Mouse (Mus musculus) left cerebral cortex, adult 2 months (tissue): Measurements from ENCODE around the gene Crybb2. TPM values are rescaled to one million over a fixed set of nuclear protein-coding genes. Genes with fewer than 3 reads are reported as not detected.
A peak's percentile ranks its signal among the peaks of the same experiment; 100 is the strongest.

Experiments
- DNase-seq, 2 experiments: peaks; one replicate each; pipeline ENCODE4 v3.0.0; 2021 to 2022; ENCODE audit warnings: low spot score in 2 of 2, mixed read lengths in 1 of 2; ENCODE audit errors: extremely low spot score in 1 of 2
- H3K27ac ChIP-seq: fragments of 200-600 bp; 2 replicates; pipeline ENCODE4 v1.8.1; 2022
- H3K4me3 ChIP-seq: fragments of 200-600 bp; 2 replicates; pipeline ENCODE4 v1.8.1; 2022
- CTCF ChIP-seq: fragments of 200-600 bp; IDR thresholded peaks from 2 replicates; pipeline ENCODE4 v1.8.1; 2022; ENCODE audit warnings: antibody characterized with exemption, mild to moderate bottlenecking, moderate library complexity
- intact Hi-C: fragments of 180-260 bp; cut with DNase I; formaldehyde crosslinking; loops from one replicate; pipeline ENCODE4 v1.15.1; 2025
- total RNA-seq, 2 experiments: library from RNA; stranded (reverse); gene quantifications; 2 replicates each; pipeline ENCODE4 v1.2.3; 2021

Crybb2 gene
- total RNA-seq, 2 experiments from 2014 or later = not detected

DNA sequence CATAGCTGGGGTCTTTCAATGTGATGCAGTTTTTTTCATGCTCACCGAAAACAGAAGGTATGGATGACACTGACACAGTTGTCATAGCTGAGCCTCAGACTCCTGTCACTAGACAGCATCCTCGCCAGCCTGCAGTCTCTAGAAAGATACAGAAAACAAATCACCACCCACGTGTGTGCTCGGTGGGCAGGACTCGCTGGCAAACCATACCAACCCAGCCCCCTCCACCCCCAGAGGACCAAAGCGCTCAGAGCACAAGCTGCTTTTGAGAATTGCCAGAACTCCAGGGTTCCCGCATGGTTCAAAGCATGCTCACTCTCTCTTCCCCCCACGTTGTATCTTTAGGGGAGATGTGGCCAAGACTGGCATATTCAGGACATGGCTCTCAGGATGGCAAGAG lies 51.7 kb downstream of the Crybb2 start:
- H3K27ac ChIP-seq = peak overlapping the region; percentile 55; the same call in 1 of the 2 replicates
- intact Hi-C loops = loop anchor here (2.0 to 5.0 kb wide), 2 partner anchors 17 to 86 kb away; no protein-coding TSS in a partner anchor
- no peak for TF ChIP-seq CTCF
- H3K4me3 ChIP-seq = no peak overlapping the region
- DNase-seq = peak; percentile 56 to 58

- TF ChIP-seq CTCF = no peak
- intact Hi-C loops = loop anchor here (5.0 kb wide), 1 partner anchor 85 kb away; no protein-coding TSS in a partner anchor
Observed at GRCm38 (mm10) chr5:113017004-113017403, 52.9 kb downstream of the Crybb2 start.

DNA sequence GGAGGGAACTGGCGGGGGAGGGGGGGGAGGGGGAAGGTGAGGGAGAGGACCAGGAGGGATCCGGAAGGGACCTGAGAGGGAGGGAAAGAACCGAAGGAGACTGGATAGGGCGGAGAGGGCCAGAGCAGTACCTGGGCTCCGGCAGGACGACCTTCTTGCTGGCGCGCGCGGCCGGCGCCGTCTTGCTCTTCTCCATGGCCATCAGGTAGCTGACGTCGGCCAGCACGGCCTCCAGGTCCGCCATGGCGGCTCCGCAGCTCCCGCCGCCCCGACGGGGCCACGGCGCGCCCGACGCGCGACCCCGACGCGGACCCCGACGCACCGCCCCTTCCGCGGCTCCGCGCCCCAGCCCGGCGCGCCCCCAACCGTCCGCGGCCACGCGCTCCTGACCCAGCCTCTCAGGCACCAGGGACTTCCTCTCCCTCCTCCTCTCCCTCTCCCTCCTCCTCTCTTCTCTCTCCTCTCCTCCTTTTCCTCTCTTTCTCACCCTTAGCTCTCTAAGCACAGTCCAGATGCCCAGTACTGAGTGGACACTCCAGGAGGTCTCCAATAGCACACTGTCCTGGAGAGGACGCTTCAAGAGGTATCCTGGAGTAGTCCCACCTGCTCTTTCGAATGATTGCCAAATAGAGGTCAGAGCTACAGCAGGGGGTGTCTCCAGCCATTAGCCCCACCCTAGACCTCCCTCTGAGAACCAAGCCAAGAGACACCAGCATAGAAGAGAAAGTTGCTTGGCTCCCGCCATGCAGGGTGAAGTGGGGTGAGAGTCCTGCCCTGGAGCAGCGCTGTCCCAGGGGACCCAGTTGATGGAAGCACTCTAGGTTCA lies 54.5 kb downstream of the Crybb2 start, which contains the start of gene Grk3:
Gene Grk3, minus strand, starts transcription at position 556 of the 826 bp plus-strand sequence.
- Histone ChIP-seq H3K4me3 (peak within 1 kb of the TSS; percentile 73), H3K27ac (peak within 1 kb of the TSS; percentile 91)
- no peak for TF ChIP-seq CTCF
- intact Hi-C loops = loop anchor here (2.0 to 5.0 kb wide), 2 partner anchors 33 to 83 kb away; no protein-coding TSS in a partner anchor
- peak; percentile 74 to 77 for DNase-seq

More at GRCm38 (mm10) chr5:113017004-113017403, 52.9 kb downstream of the Crybb2 start:
- no peak overlapping the region for H3K4me3 ChIP-seq
- DNase-seq = no peak
- H3K27ac ChIP-seq = no peak overlapping the region

DNA sequence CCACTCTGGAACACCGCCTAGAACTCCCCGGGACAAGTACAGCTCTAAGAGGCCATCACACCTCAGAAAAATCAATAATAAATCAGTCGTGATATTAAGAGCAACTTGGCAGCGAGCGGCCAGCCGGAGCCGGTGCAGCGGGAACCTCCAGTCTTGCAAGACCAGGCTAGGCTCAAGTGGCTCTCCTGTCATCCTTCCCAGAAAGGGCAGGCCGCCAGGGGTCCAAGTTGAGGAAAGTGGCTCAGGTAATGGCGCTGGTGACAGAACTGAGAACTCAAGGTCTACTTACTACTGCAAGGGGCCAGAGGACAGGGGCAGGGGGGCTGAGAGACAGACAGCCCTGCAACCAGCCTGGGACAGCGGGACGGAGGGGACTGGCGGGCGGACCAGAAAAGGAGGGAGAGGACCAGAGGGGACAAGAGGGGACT lies 55.1 kb downstream of the Crybb2 start:
- Histone ChIP-seq H3K4me3 (peak overlapping the region; percentile 73), H3K27ac (peak overlapping the region; percentile 91)
- intact Hi-C loops = loop anchor here (2.0 to 5.0 kb wide), 2 partner anchors 34 to 83 kb away; no protein-coding TSS in a partner anchor
- no peak for TF ChIP-seq CTCF
- no peak for DNase-seq

DNA sequence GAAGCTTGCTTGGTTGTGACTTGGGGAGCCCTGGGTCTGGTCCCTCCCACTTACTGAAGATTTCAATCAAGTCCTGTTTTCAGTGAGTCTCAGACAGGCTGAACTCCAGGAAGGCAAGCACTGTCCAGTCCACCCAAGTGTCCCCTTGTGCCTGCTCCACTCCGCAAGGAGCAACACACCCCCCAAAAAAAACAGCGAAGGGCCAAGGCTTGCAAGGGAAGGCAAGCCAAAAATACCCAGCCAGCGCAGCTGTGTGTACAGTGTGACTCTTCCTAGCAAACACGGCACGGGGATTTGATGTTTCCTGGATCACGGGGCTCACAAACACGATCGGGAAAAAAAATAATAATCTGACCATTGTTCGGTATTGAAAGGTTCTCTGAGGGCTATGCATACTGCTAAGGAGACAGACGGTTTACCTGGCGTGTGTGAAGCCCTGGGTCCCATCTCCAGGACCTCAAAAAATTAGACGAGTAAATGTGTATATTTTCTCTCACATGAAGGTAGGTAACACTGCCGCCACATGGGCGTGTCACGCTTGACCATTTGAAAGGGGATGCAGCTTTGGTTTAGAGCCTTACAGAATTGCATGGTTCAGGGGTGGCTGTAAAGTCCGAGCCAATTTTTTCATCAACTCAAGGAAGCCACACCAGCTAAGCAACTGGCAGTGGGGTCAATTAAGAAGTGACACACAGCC lies 55.7 kb downstream of the Crybb2 start:
- DNase-seq = no peak
- H3K4me3 ChIP-seq = peak overlapping the region; percentile 73
- H3K27ac ChIP-seq = peak overlapping the region; percentile 91
- peak; percentile 0; the same call in 1 of the 2 replicates for TF ChIP-seq CTCF
- intact Hi-C loops = loop anchor here (2.0 kb wide), 1 partner anchor 35 kb away; no protein-coding TSS in a partner anchor

- DNase-seq = no peak
- intact Hi-C loops = no loop called here
Observed at GRCm38 (mm10) chr5:113011926-113012325, 58.0 kb downstream of the Crybb2 start.

DNA sequence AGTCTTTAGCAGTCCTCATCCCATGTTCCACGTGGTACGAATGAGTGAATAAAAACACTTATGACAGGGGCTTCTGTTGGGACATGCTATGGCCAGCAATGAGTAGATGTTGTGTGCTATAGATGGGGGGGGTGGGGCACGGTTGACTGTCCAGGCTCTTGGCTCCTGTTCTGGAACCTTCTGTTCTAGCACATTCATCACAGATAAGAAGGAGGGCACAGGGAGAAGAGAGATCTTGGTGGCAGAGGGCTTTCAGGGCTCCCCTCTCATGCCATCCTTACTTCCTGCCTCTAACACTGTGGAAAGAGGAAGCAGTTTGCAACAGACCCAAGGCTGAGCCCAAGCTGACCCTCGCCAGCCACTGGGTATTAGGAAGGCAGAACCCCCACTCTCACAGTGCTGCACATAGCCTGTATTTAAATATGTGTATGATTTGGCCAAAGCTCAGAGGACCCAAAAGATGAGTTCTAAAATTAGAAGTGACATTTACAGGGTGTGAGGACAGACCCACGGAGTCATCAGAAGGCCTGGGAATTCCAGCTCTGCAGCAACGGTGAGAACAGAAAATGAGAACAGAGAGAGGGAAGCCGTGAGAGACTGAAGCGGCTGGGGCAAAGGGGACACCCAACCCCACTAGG lies 60.6 kb downstream of the Crybb2 start:
- Histone ChIP-seq H3K27ac (peak overlapping the region; percentile 50), H3K4me3 (no peak overlapping the region)
- no peak for DNase-seq
- intact Hi-C loops = no loop called here
- no peak for TF ChIP-seq CTCF

More at GRCm38 (mm10) chr5:113011926-113012325, 58.0 kb downstream of the Crybb2 start:
- no peak overlapping the region for H3K4me3 ChIP-seq
- TF ChIP-seq CTCF = no peak
- no peak overlapping the region for H3K27ac ChIP-seq

DNA sequence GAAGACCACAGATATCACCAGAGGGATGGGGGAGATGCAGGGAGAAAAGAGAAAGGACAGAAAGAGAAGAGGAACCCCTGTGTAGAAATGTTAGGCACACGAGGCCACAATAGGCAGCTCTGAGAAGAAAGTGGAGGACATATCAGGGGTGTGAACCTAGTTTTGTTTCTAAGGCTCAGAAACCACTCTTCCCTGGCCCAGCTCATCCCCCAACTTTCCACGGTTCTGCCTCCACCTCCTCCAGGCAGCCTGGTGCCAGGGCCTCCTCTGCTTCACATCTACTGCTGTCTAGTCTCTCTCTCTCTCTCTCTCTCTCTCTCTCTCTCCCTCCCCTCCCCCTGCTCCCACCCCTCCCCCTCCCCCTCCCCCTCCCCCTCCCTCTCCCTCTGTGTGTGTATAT lies 61.4 kb downstream of the Crybb2 start:
- intact Hi-C loops = no loop called here
- Histone ChIP-seq H3K4me3 (no peak overlapping the region), H3K27ac (no peak overlapping the region)
- no peak for TF ChIP-seq CTCF
- DNase-seq = no peak

Other genes with a start within 250 kb of the Crybb2 start
- 1 to 10 TPM in 1 of 2 experiments, under 1 TPM in 1; 1.00 to 1.4 TPM for gene Myo18b, start 173.8 kb downstream of the Crybb2 start, total RNA-seq
- gene Grk3, start 54.3 kb downstream of the Crybb2 start, total RNA-seq = 10 to 100 TPM; 83.4 to 87.5 TPM
- gene Crybb3, start 11.5 kb upstream of the Crybb2 start, total RNA-seq = 1 to 10 TPM; 1.3 to 1.7 TPM
- gene 2900026A02Rik, start 151.1 kb upstream of the Crybb2 start, total RNA-seq = 10 to 100 TPM; 39.6 to 45.1 TPM
- gene Tmem211, start 156.8 kb upstream of the Crybb2 start, total RNA-seq = not detected
- gene Sgsm1, start 240.7 kb upstream of the Crybb2 start, total RNA-seq = 100 to 1,000 TPM; 175 to 185 TPM